Mouse (Mus musculus): Measurements from ENCODE around the gene Casp7.

GRCm38 (mm10) chr19:56364563-56364962, 32.4 kb upstream of the Casp7 start:
- TF ChIP-seq NRF1 (IDR thresholded peaks at IDR 0.05; ENCODE audit: insufficient read depth, low read depth, low read length, poor library complexity, severe bottlenecking) (no peak), POLR2A (IDR thresholded peaks at IDR 0.05; ENCODE audit: control insufficient read depth in 1 of 2, insufficient read depth in 1 of 2, low read depth in 1 of 2, low read length in 2 of 2, poor library complexity in 1 of 2) (no peak), ETS1 (IDR thresholded peaks at IDR 0.05; ENCODE audit: low read depth, low read length) (no peak), CTCF (IDR thresholded peaks at IDR 0.05 in 2 of 3, conservative IDR thresholded peaks at IDR 0.05 in 1 of 3; ENCODE audit: control insufficient read depth in 1 of 3, insufficient read depth in 1 of 3, low read depth in 2 of 3, low read length in 3 of 3, poor library complexity in 1 of 3, severe bottlenecking in 1 of 3) (no peak), EP300 (IDR thresholded peaks at IDR 0.05; ENCODE audit: low read depth in 1 of 2, low read length in 2 of 2) (no peak), MAX (IDR thresholded peaks at IDR 0.05; ENCODE audit: low read length) (no peak), RCOR1 (IDR thresholded peaks at IDR 0.05; ENCODE audit: low read depth, low read length) (no peak), TAL1 (IDR thresholded peaks at IDR 0.05; ENCODE audit: low read length) (no peak), MAFK (IDR thresholded peaks at IDR 0.05; ENCODE audit: borderline replicate concordance, low read depth, low read length) (no peak)
